Mouse (Mus musculus) liver, postnatal 0 days (tissue): Measurements from ENCODE around the gene Actrt3.

Source experiments
- CTCF ChIP-seq: sonication (generic); IDR thresholded peaks from 2 replicates; pipeline ENCODE4 v1.5.1; 2016; ENCODE audit warnings: antibody characterized with exemption, low read depth
- EP300 ChIP-seq: IDR thresholded peaks from 2 replicates; pipeline ENCODE4 v1.6.1; 2016; ENCODE audit warnings: antibody characterized with exemption, low read depth, mild to moderate bottlenecking

DNA sequence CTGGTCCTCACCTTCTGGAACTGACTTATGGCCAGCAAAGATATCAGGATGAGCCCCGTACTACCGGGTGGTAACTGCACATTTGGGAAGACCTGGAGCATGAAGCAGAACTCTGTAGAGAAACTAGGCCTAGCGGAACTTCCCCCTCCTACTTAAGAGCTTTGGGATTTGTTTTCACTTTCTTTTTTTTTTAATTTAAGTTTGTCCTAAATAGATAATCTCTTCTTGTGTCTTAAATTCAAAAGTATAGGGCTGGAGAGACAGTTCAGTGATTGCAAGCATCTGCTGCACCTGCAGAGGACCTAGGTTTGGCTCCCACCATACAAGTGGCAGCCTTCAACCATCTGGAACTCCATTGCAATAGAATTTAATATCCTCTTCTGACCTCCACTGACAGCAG is 51.8 kb downstream of the Actrt3 start, which contains the start of gene Mecom:
- TF ChIP-seq CTCF (no peak), EP300 (no peak)
